Mouse (Mus musculus): ENCODE data around the gene Trpm7. TPM values are rescaled to one million over a fixed set of nuclear protein-coding genes. Genes with fewer than 3 reads are reported as not detected.

Gene Trpm7
- total RNA-seq, 2 experiments from 2014 or later, result 39.2 to 40.1 TPM

- DNase-seq (ENCODE audit: low spot score in 2 of 2), result no peak
Observed at GRCm38 (mm10) chr2:126755664-126756063, 120.4 kb downstream of the Trpm7 start.

DNA sequence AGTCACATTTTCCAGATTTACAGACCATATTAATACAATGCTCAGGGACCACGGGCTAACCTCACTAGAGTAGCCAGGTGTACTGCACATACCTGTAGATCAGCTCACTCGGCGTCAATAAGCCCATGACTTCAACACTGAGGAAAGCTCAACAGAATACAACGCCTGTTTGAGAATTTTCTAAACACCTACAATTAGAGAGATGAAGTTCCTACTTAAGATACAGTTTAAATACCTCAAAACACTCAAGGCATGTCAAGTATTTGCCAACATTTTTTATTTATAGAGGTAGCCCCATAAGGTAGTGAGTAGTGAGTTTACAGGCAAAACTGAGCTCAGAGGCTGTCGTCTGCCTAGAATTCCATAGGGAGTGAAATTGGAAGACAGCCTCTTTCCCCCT is 132.6 kb downstream of the Trpm7 start:
- DNase-seq (ENCODE audit: low spot score in 2 of 2), result no peak

Small RNA genes within 50 kb of the gene (microRNA-seq; reads per million reads assigned to microRNA genes)
- gene Mir3473g, result 1.4 to 2.5 reads per million in 2 experiments

Other genes with a start within 250 kb of the Trpm7 start
- 10 to 100 TPM; 20.1 to 20.2 TPM for gene Gabpb1, start 199.9 kb downstream of the Trpm7 start, total RNA-seq (2021)
- 10 to 100 TPM; 43.2 to 44.1 TPM for gene Usp8, start 168.9 kb downstream of the Trpm7 start, total RNA-seq (2021)
- 1 to 10 TPM in 1 of 2 experiments, under 1 TPM in 1; 0.41 to 1.3 TPM for gene Usp50, start 92.8 kb downstream of the Trpm7 start, total RNA-seq (2021)
- 10 to 100 TPM; 31.6 to 32.7 TPM for gene Sppl2a, start 57.0 kb upstream of the Trpm7 start, total RNA-seq (2021)
- gene Ap4e1, start 132.5 kb upstream of the Trpm7 start, total RNA-seq (2021), result 10 to 100 TPM; 12.1 to 14.3 TPM
- 10 to 100 TPM; 16.3 to 19.1 TPM for gene Blvra, start 194.4 kb upstream of the Trpm7 start, total RNA-seq (2021)

Data from layer of hippocampus, postnatal 14 days (tissue).